Mouse (Mus musculus) macrophage (primary cell): ENCODE results near the gene Srpr. TPM values are rescaled to one million over a fixed set of nuclear protein-coding genes. Genes with fewer than 3 reads are reported as not detected.

Experiments
- H3K27ac ChIP-seq: fragments of 350-480 bp; formaldehyde crosslinking; 2 replicates; pipeline ENCODE4 v1.9.0; 2021
- H3K36me3 ChIP-seq: fragments of 350-480 bp; formaldehyde crosslinking; 2 replicates; pipeline ENCODE4 v1.9.0; 2021; ENCODE audit errors: inconsistent target
- H3K4me3 ChIP-seq: fragments of 350-480 bp; formaldehyde crosslinking; 2 replicates; pipeline ENCODE4 v1.9.0; 2021; ENCODE audit errors: inconsistent target
- H3K79me2 ChIP-seq: fragments of 350-480 bp; formaldehyde crosslinking; 2 replicates; pipeline ENCODE4 v1.9.0; 2021; ENCODE audit errors: inconsistent target
- WGBS: methylation state at CpG from one replicate; pipeline ENCODE4 v1.1.7; 2026; ENCODE audit warnings: inconsistent platforms; ENCODE audit not compliant: missing documents; 5-methylcytosine and 5-hydroxymethylcytosine counted together
- polyA plus RNA-seq: library from polyadenylated mRNA; stranded (reverse); fragments of 250-400 nt; gene quantifications from 3 replicates; pipeline ENCODE4 v1.2.4, GENCODE M21; 2018; ENCODE audit warnings: inconsistent platforms

Gene Srpr
- polyA plus RNA-seq, 1 experiment from 2014 or later: 178 TPM

DNA sequence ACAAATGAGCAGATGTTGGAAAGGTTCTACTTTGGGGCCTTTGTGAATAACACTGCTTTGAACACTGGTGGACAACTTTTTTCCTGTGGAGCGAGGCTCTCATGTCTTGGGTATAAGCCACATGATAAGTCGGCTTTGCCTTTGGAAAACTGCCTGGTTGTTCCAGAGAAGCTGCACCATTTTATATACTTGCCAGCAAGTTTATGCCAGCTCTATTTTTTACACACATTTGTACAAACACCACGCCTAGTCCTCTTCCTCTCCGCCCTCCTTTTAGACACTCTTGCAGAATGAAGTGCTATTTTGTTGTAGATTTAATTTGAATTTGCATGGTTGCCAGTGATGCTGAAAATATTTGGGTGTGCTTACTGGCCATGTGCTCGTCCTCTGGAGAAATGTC lies 93.5 kb downstream of the Srpr start:
- 82% methylated on average over 4 of the region's 5 CpGs for WGBS
- Histone ChIP-seq H3K4me3 (no peak overlapping the region), H3K79me2 (no peaks in the 10 kb centered on the region), H3K36me3 (no peaks in the 10 kb centered on the region), H3K27ac (no peak overlapping the region)

Other genes starting within 250 kb of the Srpr start
- gene St3gal4, start 80.9 kb upstream of the Srpr start, polyA plus RNA-seq: 15.5 to 19.7 TPM (median 16.0 TPM) in 3 replicates
- 19.9 to 24.5 TPM (median 20.4 TPM) in 3 replicates for gene Dcps, start 24.1 kb upstream of the Srpr start, polyA plus RNA-seq
- gene Tirap, start 116 bp downstream of the Srpr start, polyA plus RNA-seq: 8.9 to 11.6 TPM (median 10.0 TPM) in 3 replicates
- 18.9 to 27.3 TPM (median 22.8 TPM) in 3 replicates for gene Foxred1, start 10.9 kb downstream of the Srpr start, polyA plus RNA-seq
- gene Fam118b, start 67.6 kb downstream of the Srpr start, polyA plus RNA-seq: 11.8 to 21.7 TPM (median 12.3 TPM) in 3 replicates
- gene Rpusd4, start 67.7 kb downstream of the Srpr start, polyA plus RNA-seq: 9.9 to 17.8 TPM (median 16.3 TPM) in 3 replicates
- gene Cdon, start 221.0 kb downstream of the Srpr start, polyA plus RNA-seq: 0.12 to 0.35 TPM (median 0.14 TPM) in 3 replicates